17 mouse cellular contexts compared by ENCODE assay signal in the genomic region with DNA sequence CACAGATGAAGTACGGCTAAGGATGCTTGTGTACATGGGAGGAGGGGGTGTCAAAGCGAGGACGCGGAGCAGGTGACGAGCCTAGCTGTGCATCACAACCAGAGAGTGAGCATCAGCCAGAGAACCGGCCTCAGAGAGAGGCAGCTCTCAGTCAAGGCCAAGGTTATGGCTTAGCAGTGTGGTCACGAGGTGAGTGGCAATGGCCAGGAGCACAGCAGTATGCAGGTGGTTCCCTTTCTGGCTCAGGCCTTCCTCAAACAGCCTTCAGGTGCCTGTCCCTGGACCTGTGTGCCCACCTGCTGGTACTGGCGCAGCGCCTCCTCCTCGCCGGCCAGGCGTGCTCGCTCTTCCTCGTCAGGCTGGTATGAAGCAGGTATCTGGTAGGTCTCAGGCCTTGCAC. TPM values are rescaled to one million over a fixed set of nuclear protein-coding genes. Genes with fewer than 3 reads are reported as not detected.
DNase-seq lines count a peak whose midpoint lies in the region.
"Had no signal": no experiment of that assay in that cellular context is flagged by ENCODE, and none has a peak within 500 bp of the region (broad histone marks: within the 10 kb centered on the region; RNA-seq: fewer than 3 reads in every experiment).

No protein-coding gene starts in this region.

- DNase-seq in adrenal gland, adult (ENCODE audit: inconsistent age in 2 of 2, low spot score in 1 of 2), result peak; percentile 68 to 85
- no peak for DNase-seq in adrenal gland, postnatal 4 days (ENCODE audit: low spot score in 2 of 2)
- DNase-seq in adrenal gland, postnatal 10 days, result peak; percentile 41
- DNase-seq in cerebellum, adult 18-20 months, result peak; percentile 71 to 77
- peak; percentile 75 to 83 for DNase-seq in cerebellum, postnatal 25 days
- no peak for DNase-seq in right cerebral cortex, postnatal 36 days (ENCODE audit: low spot score in 2 of 2)
- no peak for DNase-seq in thymus, postnatal 10 days (ENCODE audit: low spot score in 2 of 2)
- DNase-seq in kidney, adult 9 months, result no peak
- DNase-seq: heart, postnatal 36 days; kidney, adult 8-10 months; kidney, postnatal 4 days; layer of hippocampus, adult 9-11 months; liver; right cerebral cortex, postnatal 4 days; thymus, adult 18-20 months; thymus, postnatal 4 days had no signal

RNA-seq across cellular contexts. Expression of gene Rbck1, which starts 8.5 kb away (rescaled TPM):
- total RNA-seq in adrenal gland, postnatal 4 days (2021), result 100 to 1,000 TPM; 139 TPM
- 100 to 1,000 TPM in 1 of 2 experiments, 10 to 100 TPM in 1; 92.9 to 124 TPM for total RNA-seq in adrenal gland, postnatal 10 days (2021)

RNA-seq across cellular contexts. Expression of gene Trib3, which starts 19.9 kb away (rescaled TPM):
- 1 to 10 TPM; 4.3 to 4.9 TPM for total RNA-seq in adrenal gland, postnatal 4 days (2021)
- total RNA-seq in adrenal gland, postnatal 10 days (2021), result 1 to 10 TPM; 4.6 to 6.8 TPM
- total RNA-seq: common myeloid progenitor, adult 5-6 weeks had no signal

RNA-seq across cellular contexts. Expression of gene Tbc1d20, which starts 30.3 kb away (rescaled TPM):
- 100 to 1,000 TPM in 1 of 2 experiments, 10 to 100 TPM in 1; 93.0 to 101 TPM for total RNA-seq in adrenal gland, postnatal 4 days (2021)
- 100 to 1,000 TPM; 134 to 144 TPM for total RNA-seq in adrenal gland, postnatal 10 days (2021)

RNA-seq across cellular contexts. Expression of gene Nrsn2, which starts 52.5 kb away (rescaled TPM):
- 1 to 10 TPM; 4.4 to 4.5 TPM for total RNA-seq in adrenal gland, postnatal 4 days (2021)
- 1 to 10 TPM; 1.8 to 2.8 TPM for total RNA-seq in adrenal gland, postnatal 10 days (2021)
- total RNA-seq: common myeloid progenitor, adult 5-6 weeks; heart, postnatal 36 days had no signal

Comparison
In these comparisons a context has a peak if more than half of its experiments do, and no peak if none do; other contexts are left out.
1. DNase-seq: peak in adrenal gland, adult (2 of 2), adrenal gland, postnatal 10 days (single experiment), cerebellum, adult 18-20 months (2 of 2) and cerebellum, postnatal 25 days (2 of 2); none in adrenal gland, postnatal 4 days (0 of 2), right cerebral cortex, postnatal 36 days (0 of 2), thymus, postnatal 10 days (0 of 2) and kidney, adult 9 months (single experiment).